Mouse (Mus musculus) small intestine, adult 2 months (tissue): ENCODE data around the gene Lin37. TPM values are rescaled to one million over a fixed set of nuclear protein-coding genes. Genes with fewer than 3 reads are reported as not detected.

ENCODE experiments used
- H3K27ac ChIP-seq: fragments of 200-500 bp; 2 replicates; pipeline ENCODE4 v1.5.1; 2012; ENCODE audit warnings: low read depth, low read length, control low read depth, inconsistent platforms; ENCODE audit not compliant: insufficient read depth
- H3K27me3 ChIP-seq: fragments of 200-500 bp; 2 replicates; pipeline ENCODE4 v1.6.1; 2012; ENCODE audit warnings: mild to moderate bottlenecking, moderate library complexity, low read length, inconsistent platforms; ENCODE audit not compliant: control insufficient read depth, insufficient read depth
- H3K36me3 ChIP-seq: fragments of 200-500 bp; 2 replicates; pipeline ENCODE4 v1.6.1; 2012; ENCODE audit warnings: mild to moderate bottlenecking, low read length, control low read depth, inconsistent platforms; ENCODE audit not compliant: control insufficient read depth, insufficient read depth
- H3K4me1 ChIP-seq: fragments of 200-500 bp; 2 replicates; pipeline ENCODE4 v1.6.1; 2012; ENCODE audit warnings: low read length, inconsistent platforms, mixed read lengths; ENCODE audit not compliant: control insufficient read depth, insufficient read depth, insufficient read length
- H3K4me3 ChIP-seq: fragments of 200-500 bp; 2 replicates; pipeline ENCODE4 v1.5.1; 2012; ENCODE audit warnings: low read depth, mild to moderate bottlenecking, control low read depth, inconsistent platforms, low read length, moderate library complexity
- CTCF ChIP-seq: fragments of 200-500 bp; IDR thresholded peaks from 2 replicates; pipeline ENCODE4 v1.5.1; 2012; ENCODE audit warnings: low read depth, mild to moderate bottlenecking, control low read depth, inconsistent platforms, low read length, moderate library complexity, mixed read lengths; ENCODE audit not compliant: insufficient replicate concordance, insufficient read length; ENCODE audit errors: extremely low read depth
- POLR2A ChIP-seq: fragments of 200-500 bp; IDR thresholded peaks from 2 replicates; pipeline ENCODE4 v1.6.1; 2012; ENCODE audit warnings: low read depth, mild to moderate bottlenecking, control low read depth, inconsistent platforms, low read length, moderate library complexity
- WGBS: fragments of 180-500 bp; shearing (Covaris S2); methylation state at CpG from one replicate; pipeline ENCODE4 v1.1.7; 2018; 5-methylcytosine and 5-hydroxymethylcytosine counted together
- polyA plus RNA-seq: library from polyadenylated mRNA; depleted of rRNA; stranded (reverse); fragments of >200 nt; gene quantifications from 2 replicates; pipeline ENCODE4 v1.2.3, GENCODE M21; 2012; rRNA removed

The Lin37 gene
- polyA plus RNA-seq, 1 experiment, result 37.9 TPM

DNA sequence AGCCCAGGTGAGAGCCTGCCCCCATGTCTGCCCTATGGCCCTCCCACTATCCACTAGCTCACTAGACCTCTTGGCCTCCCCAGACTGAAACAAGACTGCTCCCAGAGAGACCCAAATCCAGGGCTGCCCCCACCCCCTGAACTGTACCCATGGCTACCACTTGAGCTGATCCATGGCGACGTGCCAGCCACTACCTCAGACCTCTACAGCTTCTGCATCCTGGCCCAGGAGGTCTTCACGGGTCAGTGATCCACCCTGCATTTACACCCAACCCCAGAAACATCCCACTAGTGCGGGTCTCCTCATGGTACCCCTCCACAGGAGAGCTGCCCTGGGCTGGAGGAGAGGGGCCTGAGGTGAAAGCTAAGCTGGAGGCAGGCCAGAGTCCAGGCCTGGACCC, 39.2 kb downstream of the Lin37 start:
- no peak for TF ChIP-seq POLR2A
- no peak for TF ChIP-seq CTCF
- H3K27me3 ChIP-seq, result no peaks in the 10 kb centered on the region
- no peaks in the 10 kb centered on the region for H3K36me3 ChIP-seq
- H3K4me3 ChIP-seq, result no peak overlapping the region
- WGBS, result 75% methylated on average over 4 of the region's 4 CpGs
- no peaks in the 10 kb centered on the region for H3K4me1 ChIP-seq
- no peak overlapping the region for H3K27ac ChIP-seq

DNA sequence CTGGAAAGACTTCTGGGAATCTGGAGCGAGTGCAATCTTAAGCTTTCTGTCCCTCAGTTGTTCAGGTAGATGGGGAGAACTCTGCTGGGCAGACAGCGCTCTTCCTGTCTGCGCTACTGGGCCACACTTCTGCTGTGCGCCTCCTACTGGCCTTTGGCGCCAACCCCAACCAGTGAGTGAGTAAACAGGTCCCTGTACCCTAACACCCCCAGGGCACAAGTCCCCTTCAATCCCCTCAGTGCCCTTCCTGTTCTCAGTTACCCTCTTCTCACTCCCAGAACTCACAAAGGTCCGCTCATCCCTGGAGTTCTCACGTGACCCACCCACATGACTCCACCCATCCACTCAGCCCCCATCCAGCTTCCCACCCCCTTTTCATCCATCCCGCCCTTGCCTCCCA, 41.3 kb downstream of the Lin37 start:
- Histone ChIP-seq H3K4me1 (no peaks in the 10 kb centered on the region), H3K4me3 (no peak overlapping the region), H3K27me3 (no peaks in the 10 kb centered on the region), H3K27ac (no peak overlapping the region), H3K36me3 (no peaks in the 10 kb centered on the region)
- WGBS, result 44% methylated on average over 8 of the region's 8 CpGs
- TF ChIP-seq POLR2A, result no peak

DNA sequence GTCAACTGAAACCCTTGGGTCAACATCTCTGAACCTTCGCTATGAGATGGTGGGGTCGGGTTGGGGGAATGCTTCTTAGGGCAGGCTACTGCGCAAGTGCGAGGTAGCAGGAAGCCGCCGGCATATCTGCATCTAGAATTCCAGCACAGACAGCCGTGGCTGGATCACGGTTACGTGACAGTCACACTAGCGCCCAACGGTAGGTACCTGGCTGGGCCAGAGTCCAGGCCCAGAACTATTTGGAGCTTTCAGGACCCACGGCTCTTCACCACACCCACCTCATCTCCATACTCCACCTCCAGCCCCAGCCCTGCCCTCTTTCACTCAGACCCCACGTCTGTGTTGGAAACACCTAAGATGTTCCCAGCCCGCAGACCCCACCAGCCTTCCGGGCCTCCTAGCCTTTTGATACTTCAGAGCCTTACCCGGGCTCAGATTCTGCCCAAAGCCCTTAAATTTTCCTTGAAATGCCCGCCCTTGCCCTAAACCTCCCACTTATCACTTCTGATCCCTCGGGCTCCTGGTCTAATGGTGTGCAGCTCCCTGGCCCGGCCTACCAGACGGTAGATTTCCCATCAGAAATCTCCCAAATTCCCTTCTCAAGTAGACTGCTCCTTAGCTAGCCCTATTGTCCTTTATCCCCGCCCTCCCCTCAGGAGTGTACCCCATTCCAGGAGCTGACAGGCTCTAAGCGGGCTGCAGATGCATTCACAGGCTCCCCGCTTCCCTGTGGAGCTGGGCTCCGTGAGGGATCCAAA, 44.5 kb downstream of the Lin37 start:
- no peaks in the 10 kb centered on the region for H3K36me3 ChIP-seq
- no peaks in the 10 kb centered on the region for H3K27me3 ChIP-seq
- no peak overlapping the region for H3K4me3 ChIP-seq
- WGBS, result 65% methylated on average over 24 of the region's 24 CpGs
- no peak for TF ChIP-seq POLR2A
- no peak for TF ChIP-seq CTCF
- H3K4me1 ChIP-seq, result no peaks in the 10 kb centered on the region
- no peak overlapping the region for H3K27ac ChIP-seq

DNA sequence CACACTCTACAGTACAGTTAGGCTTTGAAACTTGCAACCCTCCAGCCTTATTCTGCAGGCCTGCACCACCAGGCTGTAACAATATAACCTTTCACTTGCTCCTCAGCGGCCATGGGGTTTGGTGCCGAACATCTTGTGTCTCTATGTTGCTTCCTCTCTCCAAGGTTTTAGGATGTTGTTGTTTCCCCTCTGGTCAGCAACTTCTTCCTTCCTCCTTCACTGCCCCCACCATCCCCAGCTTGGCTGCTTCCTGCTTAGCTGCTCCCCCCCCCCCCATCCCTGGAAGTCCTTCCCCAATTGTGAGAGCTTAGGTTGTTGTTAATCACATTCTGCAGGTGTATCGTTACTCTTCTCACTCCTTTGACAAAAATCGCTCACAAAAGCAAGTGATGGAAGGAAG, 51.6 kb downstream of the Lin37 start:
- 65% methylated on average over 4 of the region's 4 CpGs for WGBS
- Histone ChIP-seq H3K4me3 (no peak overlapping the region), H3K36me3 (no peaks in the 10 kb centered on the region), H3K4me1 (no peaks in the 10 kb centered on the region), H3K27ac (no peak overlapping the region), H3K27me3 (no peaks in the 10 kb centered on the region)
- TF ChIP-seq CTCF (no peak), POLR2A (no peak)

Other genes with a start within 250 kb of the Lin37 start
- 13.5 and 30.5 TPM in 2 replicates for gene Syne4, start 245.0 kb downstream of the Lin37 start, polyA plus RNA-seq
- 0.36 and 0.63 TPM in 2 replicates for gene E130208F15Rik, start 238.1 kb downstream of the Lin37 start, polyA plus RNA-seq
- 15.2 and 23.4 TPM in 2 replicates for gene Sdhaf1, start 235.9 kb downstream of the Lin37 start, polyA plus RNA-seq
- gene Lrfn3, start 197.1 kb downstream of the Lin37 start, polyA plus RNA-seq, result 12.7 and 28.1 TPM in 2 replicates
- 101 and 135 TPM in 2 replicates for gene Tyrobp, start 146.1 kb downstream of the Lin37 start, polyA plus RNA-seq
- 33.7 and 56.1 TPM in 2 replicates for gene Hcst, start 140.0 kb downstream of the Lin37 start, polyA plus RNA-seq
- 5.0 and 9.2 TPM in 2 replicates for gene Nfkbid, start 138.1 kb downstream of the Lin37 start, polyA plus RNA-seq
- 32.1 and 193 TPM in 2 replicates for gene Aplp1, start 114.3 kb downstream of the Lin37 start, polyA plus RNA-seq
- 0.18 and 0.27 TPM in 2 replicates for gene Kirrel2, start 102.1 kb downstream of the Lin37 start, polyA plus RNA-seq
- 0.14 and 7.6 TPM in 2 replicates for gene Nphs1, start 101.5 kb downstream of the Lin37 start, polyA plus RNA-seq
- gene Prodh2, start 66.2 kb downstream of the Lin37 start, polyA plus RNA-seq, result 0.67 and 19.4 TPM in 2 replicates
- 8.7 and 12.0 TPM in 2 replicates for gene Arhgap33, start 24.8 kb downstream of the Lin37 start, polyA plus RNA-seq
- gene Hspb6, start 7.7 kb downstream of the Lin37 start, polyA plus RNA-seq, result 47.7 and 52.8 TPM in 2 replicates
- gene Proser3, start 7.5 kb downstream of the Lin37 start, polyA plus RNA-seq, result 3.9 and 5.4 TPM in 2 replicates
- 26.6 and 46.5 TPM in 2 replicates for gene U2af1l4, start 3.5 kb upstream of the Lin37 start, polyA plus RNA-seq
- gene Gm49396, start 3.5 kb upstream of the Lin37 start, polyA plus RNA-seq, result 1.2 and 1.6 TPM in 2 replicates
- gene Psenen, start 3.8 kb upstream of the Lin37 start, polyA plus RNA-seq, result 69.3 and 131 TPM in 2 replicates
- gene Igflr1, start 5.6 kb upstream of the Lin37 start, polyA plus RNA-seq, result 7.3 and 11.4 TPM in 2 replicates
- 21.4 and 38.1 TPM in 2 replicates for gene Kmt2b, start 28.9 kb upstream of the Lin37 start, polyA plus RNA-seq
- gene Zbtb32, start 39.1 kb upstream of the Lin37 start, polyA plus RNA-seq, result 0.52 and 1.6 TPM in 2 replicates
- 7.6 and 8.2 TPM in 2 replicates for gene Upk1a, start 53.0 kb upstream of the Lin37 start, polyA plus RNA-seq
- gene Cox6b1, start 66.3 kb upstream of the Lin37 start, polyA plus RNA-seq, result 459 and 585 TPM in 2 replicates
- gene Etv2, start 76.0 kb upstream of the Lin37 start, polyA plus RNA-seq, result 0.11 TPM in 1 of 2 replicates, not detected in the other
- 51.5 and 94.9 TPM in 2 replicates for gene Rbm42, start 90.5 kb upstream of the Lin37 start, polyA plus RNA-seq
- gene Haus5, start 105.2 kb upstream of the Lin37 start, polyA plus RNA-seq, result 6.0 and 6.4 TPM in 2 replicates
- not detected in 2 replicates for gene Pmis2, start 111.8 kb upstream of the Lin37 start, polyA plus RNA-seq
- gene 2200002J24Rik, start 139.1 kb upstream of the Lin37 start, polyA plus RNA-seq, result 1.1 and 6.1 TPM in 2 replicates
- 0.37 and 1.2 TPM in 2 replicates for gene Atp4a, start 152.4 kb upstream of the Lin37 start, polyA plus RNA-seq
- 181 and 200 TPM in 2 replicates for gene Tmem147, start 169.7 kb upstream of the Lin37 start, polyA plus RNA-seq
- not detected in 2 replicates for gene Gapdhs, start 183.8 kb upstream of the Lin37 start, polyA plus RNA-seq
- gene Sbsn, start 191.6 kb upstream of the Lin37 start, polyA plus RNA-seq, result 0.23 and 0.27 TPM in 2 replicates
- 1.2 and 2.7 TPM in 2 replicates for gene Dmkn, start 203.9 kb upstream of the Lin37 start, polyA plus RNA-seq
- gene Krtdap, start 228.1 kb upstream of the Lin37 start, polyA plus RNA-seq, result not detected in 2 replicates